Mouse (Mus musculus) heart, embryonic 15.5 days (tissue): Measurements from ENCODE around the gene Zfp652. TPM values are rescaled to one million over a fixed set of nuclear protein-coding genes. Genes with fewer than 3 reads are reported as not detected.
A peak's percentile ranks its signal among the peaks of the same experiment; 100 is the strongest.

Source experiments
- ATAC-seq: fragments of 200-750 bp; cut with Nextera tagmentation; replicated peaks from 2 replicates; pipeline ENCODE4 v1.8.0; 2017; ENCODE audit warnings: low read depth, moderate TSS enrichment; ENCODE audit not compliant: insufficient number of reproducible peaks, insufficient read depth, low FRiP score
- H3K27ac ChIP-seq: fragments of 300-500 bp; sonication (generic); 2 replicates; pipeline ENCODE4 v1.5.1; 2015; ENCODE audit warnings: mild to moderate bottlenecking, inconsistent platforms
- H3K27me3 ChIP-seq: fragments of 300-500 bp; sonication (generic); 2 replicates; pipeline ENCODE4 v1.6.1; 2015; ENCODE audit warnings: inconsistent platforms
- H3K36me3 ChIP-seq: fragments of 300-500 bp; sonication (generic); 2 replicates; pipeline ENCODE4 v1.6.1; 2015; ENCODE audit warnings: mild to moderate bottlenecking, inconsistent platforms
- H3K4me1 ChIP-seq: fragments of 300-500 bp; sonication (generic); replicated peaks from 2 replicates; pipeline ENCODE4 v1.6.1; 2015; ENCODE audit warnings: inconsistent platforms
- H3K4me2 ChIP-seq: fragments of 300-500 bp; sonication (generic); 2 replicates; pipeline ENCODE4 v1.6.1; 2015; ENCODE audit warnings: inconsistent platforms, mild to moderate bottlenecking, moderate library complexity
- H3K4me3 ChIP-seq: fragments of 300-500 bp; sonication (generic); 2 replicates; pipeline ENCODE4 v1.5.1; 2015; ENCODE audit warnings: mild to moderate bottlenecking, inconsistent platforms
- H3K9ac ChIP-seq: fragments of 300-500 bp; sonication (generic); 2 replicates; pipeline ENCODE4 v1.6.1; 2015; ENCODE audit warnings: mild to moderate bottlenecking, inconsistent platforms
- H3K9me3 ChIP-seq: fragments of 300-500 bp; sonication (generic); replicated peaks from 2 replicates; pipeline ENCODE4 v1.6.1; 2016; ENCODE audit warnings: inconsistent platforms
- WGBS: fragments of 180-500 bp; shearing (Covaris S2); methylation state at CpG from one replicate; pipeline ENCODE4 v1.1.7; 2015; ENCODE audit warnings: mixed read lengths; 5-methylcytosine and 5-hydroxymethylcytosine counted together
- polyA plus RNA-seq: library from polyadenylated mRNA; unstranded; fragments of >200 nt; fragmentation: Nextera tagmentation; extraction: Ambion mirVana; gene quantifications from 2 replicates; pipeline ENCODE4 v1.2.1, GENCODE M21; 2015

The Zfp652 gene
- polyA plus RNA-seq, 1 experiment from 2014 or later = 12.9 TPM

DNA sequence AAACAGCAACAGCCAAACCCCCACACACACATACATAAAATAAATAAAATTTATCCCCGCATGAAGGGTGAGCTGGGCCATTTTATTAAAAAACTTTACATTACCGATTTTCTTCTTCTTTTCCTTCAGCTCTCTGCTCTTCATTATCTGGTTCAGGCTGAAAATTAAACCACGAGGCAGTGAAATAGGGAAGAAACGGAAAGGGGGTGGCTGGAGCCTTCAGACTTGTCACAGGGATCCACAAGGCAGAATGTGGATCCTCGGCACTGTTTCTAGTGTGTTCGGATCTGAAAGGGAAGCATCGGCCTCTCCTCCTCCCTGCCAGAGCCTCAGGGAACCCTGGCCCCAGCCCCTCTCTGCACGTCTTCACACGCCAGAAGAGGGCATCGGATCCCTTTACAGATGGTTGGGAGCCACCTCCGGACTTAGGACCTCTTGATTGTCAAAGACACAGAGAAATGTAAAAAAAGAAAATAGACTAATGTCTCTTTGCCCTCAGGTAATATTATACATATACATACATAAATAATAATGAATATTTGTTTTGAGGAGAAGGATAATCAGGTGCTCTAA lies 25.3 kb upstream of the Zfp652 start:
- no peaks in the 10 kb centered on the region for H3K9me3 ChIP-seq
- no peaks in the 10 kb centered on the region for H3K27me3 ChIP-seq
- 38% methylated on average over 11 of the region's 11 CpGs for WGBS
- peaks cover 18% of the 10 kb centered on the region for H3K4me1 ChIP-seq
- no peak overlapping the region for H3K27ac ChIP-seq
- H3K9ac ChIP-seq = no peak overlapping the region
- ATAC-seq = no peak
- no peak overlapping the region for H3K4me3 ChIP-seq
- no peak overlapping the region for H3K4me2 ChIP-seq
- H3K36me3 ChIP-seq = no peaks in the 10 kb centered on the region

DNA sequence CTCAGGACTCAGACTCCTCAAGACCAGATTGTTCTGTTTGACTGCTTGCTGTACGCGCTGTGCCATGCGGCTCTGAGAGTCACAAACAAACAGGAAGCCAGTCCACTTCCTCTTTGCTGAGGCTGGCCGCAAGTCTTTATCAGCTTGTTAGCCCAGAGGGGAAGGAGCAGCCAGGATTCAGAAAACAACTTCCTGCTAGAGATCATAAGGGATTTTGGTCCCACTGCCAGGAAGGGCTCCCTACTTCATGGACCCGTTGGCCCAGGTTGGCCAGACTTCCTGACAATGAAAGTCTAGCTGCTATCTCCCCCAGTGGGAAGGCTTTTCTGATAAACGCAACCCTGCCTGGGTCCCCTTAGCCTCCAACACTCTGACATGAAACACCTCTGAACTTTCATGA lies 24.0 kb upstream of the Zfp652 start:
- Histone ChIP-seq H3K4me2 (peak overlapping the region; percentile 34), H3K4me1 (peaks cover 16% of the 10 kb centered on the region), H3K9me3 (no peaks in the 10 kb centered on the region), H3K36me3 (no peaks in the 10 kb centered on the region), H3K4me3 (no peak overlapping the region), H3K9ac (0 out of 2 replicates have a peak overlapping the region, but pooled peaks have one; percentile 28), H3K27me3 (no peaks in the 10 kb centered on the region), H3K27ac (peak overlapping the region; percentile 61)
- ATAC-seq = no peak
- 49% methylated on average over 6 of the region's 6 CpGs for WGBS

DNA sequence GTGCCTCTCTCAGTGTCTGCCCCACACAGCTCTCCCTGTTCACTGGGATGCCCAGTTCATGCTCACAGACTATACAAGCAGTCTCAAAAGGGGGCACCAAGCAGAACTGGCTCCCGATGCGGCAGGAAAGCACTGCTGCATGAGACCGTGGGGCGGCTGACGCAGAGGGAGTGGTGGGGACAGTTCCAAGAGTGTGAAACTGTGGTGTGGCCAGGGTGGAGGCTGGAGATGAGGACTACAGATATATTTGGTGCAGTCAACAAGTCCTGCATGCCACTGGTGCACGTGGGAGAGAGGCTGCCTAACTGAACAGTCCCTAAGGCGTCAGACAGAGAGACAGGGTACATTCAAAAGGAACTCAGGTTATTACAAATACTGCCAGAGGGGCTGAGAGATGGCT lies 23.5 kb upstream of the Zfp652 start:
- peaks cover 16% of the 10 kb centered on the region for H3K4me1 ChIP-seq
- 0 out of 2 replicates have a peak overlapping the region, but pooled peaks have one; percentile 28 for H3K9ac ChIP-seq
- H3K4me3 ChIP-seq = no peak overlapping the region
- H3K9me3 ChIP-seq = no peaks in the 10 kb centered on the region
- peak overlapping the region; percentile 61 for H3K27ac ChIP-seq
- peak overlapping the region; percentile 34 for H3K4me2 ChIP-seq
- H3K36me3 ChIP-seq = no peaks in the 10 kb centered on the region
- WGBS = 22% methylated on average over 7 of the region's 7 CpGs
- no peaks in the 10 kb centered on the region for H3K27me3 ChIP-seq
- ATAC-seq = 0 out of 2 replicates have a peak, but pooled peaks have one; percentile 20

DNA sequence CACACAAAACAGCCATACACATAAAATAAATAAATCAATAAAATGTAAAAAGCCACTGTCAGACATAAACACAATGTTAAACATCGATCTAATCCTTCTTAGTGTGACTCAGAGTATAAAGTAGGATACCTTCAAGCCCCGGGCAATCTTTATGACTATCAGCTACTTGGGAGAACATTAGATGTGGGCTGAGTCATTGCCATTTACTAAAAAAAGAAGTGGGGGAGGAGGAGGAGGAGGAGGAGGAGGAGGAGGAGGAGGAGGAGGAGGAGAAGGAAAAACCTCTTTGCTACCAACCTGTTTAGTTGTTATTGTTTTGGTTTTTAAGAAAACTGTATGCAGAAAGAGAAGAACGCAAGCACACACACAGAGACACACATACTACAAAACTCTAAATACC lies 22.9 kb upstream of the Zfp652 start:
- H3K4me3 ChIP-seq = no peak overlapping the region
- no peak overlapping the region for H3K9ac ChIP-seq
- ATAC-seq = no peak
- H3K27me3 ChIP-seq = no peaks in the 10 kb centered on the region
- no peaks in the 10 kb centered on the region for H3K36me3 ChIP-seq
- H3K27ac ChIP-seq = no peak overlapping the region
- H3K4me1 ChIP-seq = peaks cover 16% of the 10 kb centered on the region
- H3K4me2 ChIP-seq = no peak overlapping the region
- 62% methylated on average over 3 of the region's 3 CpGs for whole genome bisulfite sequencing
- H3K9me3 ChIP-seq = no peaks in the 10 kb centered on the region

DNA sequence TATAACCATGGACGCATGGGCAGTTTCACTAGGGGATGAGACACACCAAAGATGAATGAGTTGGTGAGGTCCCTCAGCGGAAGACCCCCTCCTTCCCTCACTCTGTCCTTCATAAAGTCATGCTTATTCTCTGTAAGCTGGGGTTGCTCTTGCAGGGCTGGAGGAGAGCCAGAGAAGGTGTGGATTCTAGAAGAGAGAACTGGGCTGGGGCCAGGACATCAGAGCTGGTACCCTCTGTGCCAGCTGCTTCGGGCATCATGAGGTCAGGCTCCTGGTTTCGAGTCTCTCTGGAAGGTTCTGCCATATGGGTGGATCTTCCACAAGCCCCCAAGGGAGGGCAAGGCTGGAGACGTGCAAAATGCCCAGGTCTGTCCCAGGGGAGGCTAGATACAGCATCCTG lies 13.9 kb upstream of the Zfp652 start:
- no peaks in the 10 kb centered on the region for H3K9me3 ChIP-seq
- H3K27me3 ChIP-seq = no peaks in the 10 kb centered on the region
- no peaks in the 10 kb centered on the region for H3K36me3 ChIP-seq
- H3K4me1 ChIP-seq = no peaks in the 10 kb centered on the region
- H3K4me3 ChIP-seq = no peak overlapping the region
- no peak for ATAC-seq
- H3K4me2 ChIP-seq = no peak overlapping the region
- no peak overlapping the region for H3K9ac ChIP-seq
- H3K27ac ChIP-seq = no peak overlapping the region
- 76% methylated on average over 5 of the region's 5 CpGs for WGBS

DNA sequence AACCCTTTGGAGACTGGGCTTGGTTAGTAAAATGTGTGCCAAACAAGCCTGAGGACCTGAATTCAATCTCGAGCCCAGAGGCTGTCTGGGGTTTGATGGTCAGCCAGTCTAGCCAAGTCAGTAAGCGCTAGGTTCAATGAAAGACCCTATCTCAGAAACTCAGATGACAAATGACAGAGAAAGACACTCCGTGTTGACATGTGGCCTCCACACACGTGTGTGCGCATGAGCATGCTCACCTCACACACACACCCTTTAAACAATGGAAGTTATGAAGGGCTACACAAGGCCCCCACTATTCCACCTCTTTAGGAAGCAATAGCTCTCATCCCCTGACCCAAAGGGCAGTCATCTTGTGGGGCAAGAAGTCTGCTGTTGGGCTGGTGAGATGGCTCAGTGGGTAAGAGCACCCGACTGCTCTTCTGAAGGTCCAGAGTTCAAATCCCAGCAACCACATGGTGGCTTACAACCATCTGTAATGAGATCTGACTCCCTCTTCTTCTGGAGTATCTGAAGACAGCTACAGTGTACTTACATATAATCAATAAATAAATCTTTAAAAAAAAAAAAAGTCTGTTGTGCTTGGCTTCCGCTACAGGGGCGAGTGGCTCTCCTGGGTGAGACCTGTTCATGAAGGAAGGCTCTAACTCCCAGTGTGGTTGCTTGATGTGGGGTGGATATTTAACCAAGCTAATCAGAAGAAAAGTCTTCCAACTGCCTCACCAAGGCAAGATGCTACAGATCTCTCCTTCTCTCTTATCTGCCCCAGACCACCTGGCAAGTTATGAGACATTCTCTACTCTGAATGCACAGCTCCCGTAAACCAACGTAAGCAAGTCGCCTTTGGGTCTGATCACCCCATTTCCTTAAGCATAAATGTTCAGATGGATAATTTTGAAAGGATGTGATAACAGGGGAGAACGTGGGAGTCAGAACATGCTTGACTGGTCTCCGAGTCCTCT lies 11.4 kb upstream of the Zfp652 start:
- no peak overlapping the region for H3K9ac ChIP-seq
- WGBS = 89% methylated on average over 13 of the region's 13 CpGs
- no peak for ATAC-seq

DNA sequence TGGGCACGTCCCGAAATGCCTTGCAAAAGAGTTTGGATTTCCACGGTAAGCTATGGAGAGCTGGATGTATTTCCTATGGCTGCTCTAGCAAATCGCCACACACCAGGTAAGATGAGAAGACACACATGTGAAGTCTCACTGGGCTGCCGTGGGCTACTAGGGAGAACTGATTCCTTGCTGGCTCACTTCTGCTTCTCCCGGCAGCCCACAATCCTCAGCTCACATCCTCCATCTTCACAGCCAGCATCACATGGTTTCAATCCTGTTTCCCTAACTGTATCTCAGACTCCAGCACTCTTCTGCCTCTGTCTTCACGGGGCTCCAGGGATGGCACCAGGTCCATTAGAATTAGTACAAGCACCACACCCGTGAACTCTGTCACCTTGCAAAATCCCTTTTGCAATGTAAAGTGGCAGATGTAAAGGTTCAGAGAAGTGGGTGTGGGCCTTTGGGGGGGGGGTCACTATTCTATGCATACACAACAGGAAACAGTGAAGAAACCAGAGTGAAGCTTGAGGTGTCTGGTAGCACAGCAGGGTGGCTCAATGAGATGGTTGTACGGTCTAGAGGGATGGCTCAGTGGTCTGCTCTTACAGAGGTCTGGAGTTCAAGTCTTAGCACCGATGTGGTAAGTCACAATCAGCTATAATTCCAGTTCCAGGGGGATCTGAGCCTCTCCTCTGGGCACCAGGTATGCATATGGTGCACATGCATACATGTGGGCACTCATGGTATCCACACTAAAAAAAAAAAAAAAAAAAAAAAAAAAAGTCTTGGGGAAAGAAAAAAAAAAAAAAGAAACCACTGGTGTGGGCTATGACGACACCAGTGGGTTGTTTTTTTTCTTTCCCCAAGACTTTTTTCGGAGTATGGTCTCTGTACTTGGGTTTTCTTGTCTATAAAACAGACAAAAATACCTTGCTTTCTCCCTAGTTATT lies 8.2 kb upstream of the Zfp652 start:
- H3K4me2 ChIP-seq = no peak overlapping the region
- no peaks in the 10 kb centered on the region for H3K27me3 ChIP-seq
- H3K4me3 ChIP-seq = no peak overlapping the region
- no peak overlapping the region for H3K9ac ChIP-seq
- no peaks in the 10 kb centered on the region for H3K4me1 ChIP-seq
- no peak for ATAC-seq
- no peaks in the 10 kb centered on the region for H3K36me3 ChIP-seq
- H3K27ac ChIP-seq = no peak overlapping the region
- no peaks in the 10 kb centered on the region for H3K9me3 ChIP-seq
- 78% methylated on average over 12 of the region's 12 CpGs for WGBS

More for the DNA sequence above, 11.4 kb upstream of the Zfp652 start:
- Histone ChIP-seq H3K27me3 (no peaks in the 10 kb centered on the region), H3K4me2 (no peak overlapping the region), H3K27ac (no peak overlapping the region), H3K9me3 (no peaks in the 10 kb centered on the region), H3K4me3 (no peak overlapping the region), H3K36me3 (no peaks in the 10 kb centered on the region), H3K4me1 (no peaks in the 10 kb centered on the region)

DNA sequence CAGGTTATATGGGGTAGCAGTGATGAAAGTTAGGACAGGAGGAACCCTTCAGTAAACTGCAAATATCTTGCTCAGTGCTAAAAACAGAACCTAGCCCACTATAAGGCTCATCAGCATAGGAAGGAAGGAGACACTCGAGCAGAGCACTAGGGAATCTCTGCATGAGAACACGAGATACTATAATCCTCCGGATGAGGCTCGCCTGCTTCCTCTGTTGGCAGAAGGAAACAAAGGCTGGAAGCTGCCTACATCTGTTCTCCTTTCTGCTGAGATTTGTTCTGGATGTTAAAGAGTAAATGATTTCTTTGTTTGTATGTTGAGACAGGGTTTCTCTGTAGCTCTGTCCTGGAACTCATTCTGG lies 7.5 kb upstream of the Zfp652 start:
- H3K4me3 ChIP-seq = no peak overlapping the region
- 61% methylated on average over 4 of the region's 4 CpGs for WGBS
- H3K9me3 ChIP-seq = no peaks in the 10 kb centered on the region
- H3K36me3 ChIP-seq = no peaks in the 10 kb centered on the region
- no peak overlapping the region for H3K9ac ChIP-seq
- ATAC-seq = no peak
- no peak overlapping the region for H3K4me2 ChIP-seq
- no peak overlapping the region for H3K27ac ChIP-seq
- no peaks in the 10 kb centered on the region for H3K4me1 ChIP-seq
- no peaks in the 10 kb centered on the region for H3K27me3 ChIP-seq

DNA sequence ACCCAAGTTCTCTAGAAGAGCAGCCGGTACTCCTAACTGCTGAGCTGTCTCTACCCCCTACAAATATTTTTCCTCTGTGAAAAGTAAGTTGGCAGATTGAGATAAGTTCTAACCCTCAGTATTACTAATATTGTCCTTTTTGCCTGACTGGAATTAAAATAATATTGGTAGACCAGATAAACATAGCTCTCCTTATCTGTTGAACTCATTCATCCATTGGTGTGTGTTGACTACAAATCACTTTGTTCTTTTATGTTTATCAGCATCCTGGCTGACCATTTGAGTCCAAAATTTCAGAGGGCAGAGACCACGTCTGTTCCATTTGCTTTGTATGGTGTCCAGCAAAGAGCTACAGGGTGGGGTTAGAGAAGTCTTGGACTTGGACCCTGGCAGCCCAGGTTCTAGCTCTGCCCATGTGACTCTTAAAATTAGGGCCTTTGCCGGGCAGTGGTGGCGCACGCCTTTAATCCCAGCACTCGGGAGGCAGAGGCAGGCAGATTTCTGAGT lies 2.9 kb upstream of the Zfp652 start:
- H3K9me3 ChIP-seq = no peaks in the 10 kb centered on the region
- peaks cover 16% of the 10 kb centered on the region for H3K4me1 ChIP-seq
- no peaks in the 10 kb centered on the region for H3K36me3 ChIP-seq
- no peak overlapping the region for H3K4me2 ChIP-seq
- no peak overlapping the region for H3K27ac ChIP-seq
- WGBS = 86% methylated on average over 6 of the region's 6 CpGs
- no peak overlapping the region for H3K4me3 ChIP-seq
- H3K27me3 ChIP-seq = no peaks in the 10 kb centered on the region
- no peak overlapping the region for H3K9ac ChIP-seq
- no peak for ATAC-seq

DNA sequence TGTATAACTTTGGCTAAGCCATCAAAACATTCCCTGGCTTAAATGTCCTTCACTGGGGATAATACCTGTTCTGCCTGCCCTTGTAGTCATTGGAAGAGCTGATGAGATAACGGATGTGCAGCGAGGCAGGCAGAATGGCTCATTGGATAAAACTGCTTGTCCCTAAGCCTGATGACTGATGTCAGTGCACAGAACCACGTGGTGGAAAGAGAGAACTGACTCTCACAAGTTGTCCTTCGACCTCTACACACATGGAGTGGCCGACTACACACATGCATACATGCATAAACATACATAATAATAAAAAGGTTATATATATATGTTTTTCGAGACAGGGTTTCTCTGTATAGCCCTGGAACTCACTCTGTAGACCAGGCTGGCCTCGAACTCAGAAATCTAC lies 2.0 kb upstream of the Zfp652 start:
- no peak overlapping the region for H3K4me3 ChIP-seq
- 72% methylated on average over 7 of the region's 7 CpGs for WGBS
- no peak for ATAC-seq

DNA sequence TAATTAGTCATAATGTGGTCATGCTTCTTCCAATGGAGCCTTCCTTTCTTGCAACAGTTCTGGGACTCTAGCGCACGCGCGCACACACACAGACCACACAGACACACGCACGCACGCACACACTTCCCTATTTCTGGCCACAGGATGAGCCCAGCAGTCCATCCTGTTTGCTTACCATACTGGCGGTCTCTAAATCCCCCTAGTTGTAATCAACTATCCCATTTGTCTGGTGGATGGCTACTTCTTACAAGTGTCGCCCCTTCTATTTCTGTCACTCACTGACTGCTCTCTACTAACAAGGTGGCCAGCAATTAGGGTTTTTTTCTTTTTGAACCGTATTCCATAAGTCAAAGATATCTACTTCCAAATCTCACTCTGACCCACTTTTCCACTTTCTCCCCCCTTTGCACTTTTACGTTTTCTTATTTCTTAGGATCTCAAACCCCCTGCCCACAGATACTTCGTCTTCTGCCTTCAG lies 349 bp upstream of the Zfp652 start:
- peak overlapping the region; percentile 98 for H3K9ac ChIP-seq
- no peaks in the 10 kb centered on the region for H3K36me3 ChIP-seq
- no peaks in the 10 kb centered on the region for H3K9me3 ChIP-seq
- peaks cover 32% of the 10 kb centered on the region for H3K4me1 ChIP-seq
- H3K4me2 ChIP-seq = peak overlapping the region; percentile 93
- H3K27ac ChIP-seq = peak overlapping the region; percentile 96
- ATAC-seq = no peak
- peak overlapping the region; percentile 95 for H3K4me3 ChIP-seq
- WGBS = 21% methylated on average over 12 of the region's 12 CpGs
- no peaks in the 10 kb centered on the region for H3K27me3 ChIP-seq

More for the DNA sequence above, 2.0 kb upstream of the Zfp652 start:
- Histone ChIP-seq H3K9me3 (no peaks in the 10 kb centered on the region), H3K4me2 (no peak overlapping the region), H3K9ac (no peak overlapping the region), H3K4me1 (peaks cover 25% of the 10 kb centered on the region), H3K27ac (no peak overlapping the region), H3K36me3 (no peaks in the 10 kb centered on the region), H3K27me3 (no peaks in the 10 kb centered on the region)
